Mouse (Mus musculus) adrenal gland, adult 2 months (tissue): ENCODE results near the gene Dynlt1b. TPM values are rescaled to one million over a fixed set of nuclear protein-coding genes. Genes with fewer than 3 reads are reported as not detected.
A peak's percentile ranks its signal among the peaks of the same experiment; 100 is the strongest.
"Not testable (repeated sequence)": the region's sequence is repeated elsewhere in the genome, so short reads cannot be mapped to it uniquely, and the experiment has no call there.

ENCODE experiments used
- DNase-seq: peaks from one replicate; pipeline ENCODE4 v3.0.0; 2021
- long read RNA-seq: library from polyadenylated mRNA; stranded (forward); transcript quantifications from one replicate; pipeline ENCODE4 v2.0.0, GENCODE M21; 2021
- polyA plus RNA-seq: library from polyadenylated mRNA; depleted of rRNA; stranded (reverse); fragments of >200 nt; gene quantifications from 2 replicates; pipeline ENCODE4 v1.2.3, GENCODE M21; 2012; rRNA removed
- total RNA-seq, 2 experiments: library from RNA; stranded (reverse); gene quantifications; 2 replicates each; pipeline ENCODE4 v1.2.3; 2021

Gene Dynlt1b
- 100 to 1,000 TPM; 116 to 142 TPM for total RNA-seq
- 150 and 165 TPM in 2 replicates for polyA plus RNA-seq
- long read RNA-seq, transcript Dynlt1b-201 (5 exons, 771 nt) = major isoform, 22 of 30 reads
- long read RNA-seq, partial matches to known transcripts = 6 of 30 reads
- long read RNA-seq, other reads (novel, unspliced or antisense) = 2 of 30 reads

DNA sequence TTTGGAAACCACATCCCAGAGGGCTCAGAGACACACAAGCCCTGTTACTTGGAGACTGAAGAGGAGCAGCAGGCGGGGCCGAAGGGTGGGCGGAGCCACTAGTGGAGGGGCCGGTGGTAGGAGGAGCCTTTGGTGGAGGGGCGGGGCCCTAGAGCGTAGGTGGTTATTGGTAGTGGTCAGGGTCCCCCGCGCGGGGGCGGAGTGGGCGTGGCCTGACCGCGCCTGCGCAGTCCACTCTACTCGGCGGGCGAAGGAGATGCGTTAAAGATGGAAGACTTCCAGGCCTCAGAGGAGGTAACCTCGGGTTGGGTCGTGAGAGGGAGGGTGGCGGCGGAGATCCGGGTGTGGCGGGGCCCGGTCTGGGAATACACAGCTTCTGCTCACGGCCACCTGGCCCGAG is at the start of gene Dynlt1b:
Gene Dynlt1b (plus strand): TSS at position 168 of the 400 bp plus-strand sequence.
- peak; percentile 100 for DNase-seq

GRCm38 (mm10) chr17:6380182-6380841 is 49.6 kb upstream of the Dynlt1b start:
- DNase-seq = not testable (repeated sequence)

GRCm38 (mm10) chr17:6381071-6381682 is 48.7 kb upstream of the Dynlt1b start:
- not testable (repeated sequence) for DNase-seq

GRCm38 (mm10) chr17:6386927-6387326 is 43.0 kb upstream of the Dynlt1b start:
- not testable (repeated sequence) for DNase-seq

DNA sequence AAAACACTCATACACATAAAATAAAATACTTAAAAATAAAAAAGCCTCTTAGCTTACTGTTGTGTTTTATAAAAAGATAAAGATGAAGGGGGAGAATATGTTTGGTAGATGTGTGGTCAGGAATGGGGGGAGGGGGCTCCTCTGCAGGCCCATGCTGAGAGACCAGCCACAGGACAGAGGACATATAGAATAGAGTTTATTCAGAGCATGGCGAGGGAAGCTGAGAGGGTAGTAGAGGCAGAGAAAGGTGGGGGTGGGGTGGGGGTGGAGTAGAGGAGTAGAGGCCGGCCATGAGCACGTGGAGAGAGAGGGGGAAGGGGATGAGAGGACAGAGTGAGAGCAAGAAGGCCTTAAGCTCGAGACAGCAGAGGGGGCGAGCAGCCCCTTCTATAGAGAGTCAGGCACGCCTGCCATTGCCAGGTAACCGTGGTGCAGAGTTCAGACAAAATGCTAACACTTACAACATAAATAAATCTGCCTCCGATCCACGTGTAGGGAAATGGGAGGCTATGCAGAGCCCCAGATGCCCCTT is 42.5 kb upstream of the Dynlt1b start:
- not testable (repeated sequence) for DNase-seq

DNA sequence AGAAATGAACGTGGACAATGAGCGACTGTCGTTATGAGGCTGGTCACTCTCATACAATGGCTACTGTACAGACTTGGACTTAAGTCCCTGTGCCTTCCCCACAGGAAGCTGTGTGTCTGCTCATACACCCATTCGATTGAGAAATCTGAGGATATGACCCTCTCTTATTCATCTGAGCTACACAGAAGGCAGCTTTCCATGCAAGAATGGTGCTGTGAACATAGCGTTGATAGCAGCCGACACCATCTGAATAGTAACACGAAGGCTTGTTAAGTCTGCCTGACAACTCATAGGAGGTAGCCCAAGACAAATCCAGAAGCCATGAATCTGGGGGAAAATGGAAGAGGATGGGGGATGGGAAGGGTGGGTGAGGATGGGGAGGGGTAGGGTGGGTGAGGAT is 40.4 kb upstream of the Dynlt1b start:
- not testable (repeated sequence) for DNase-seq

DNA sequence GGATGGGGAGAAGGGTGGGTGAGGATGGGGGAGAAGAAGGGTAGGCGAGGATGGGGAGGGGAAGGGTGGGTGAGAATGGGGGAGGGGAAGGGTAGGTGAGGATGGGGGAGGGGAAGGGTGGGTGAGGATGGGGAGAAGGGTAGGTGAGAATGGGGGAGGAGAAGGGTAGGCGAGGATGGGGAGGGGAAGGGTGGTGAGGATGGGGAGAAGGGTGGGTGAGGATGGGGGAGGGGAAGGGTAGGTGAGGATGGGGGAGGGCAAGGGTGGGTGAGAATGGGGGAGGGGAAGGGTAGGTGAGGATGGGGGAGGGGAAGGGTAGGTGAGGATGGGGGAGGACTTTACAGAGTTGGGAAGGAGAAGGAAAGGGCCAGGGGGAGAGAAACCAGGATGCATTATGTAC is 39.2 kb upstream of the Dynlt1b start:
- DNase-seq = not testable (repeated sequence)

DNA sequence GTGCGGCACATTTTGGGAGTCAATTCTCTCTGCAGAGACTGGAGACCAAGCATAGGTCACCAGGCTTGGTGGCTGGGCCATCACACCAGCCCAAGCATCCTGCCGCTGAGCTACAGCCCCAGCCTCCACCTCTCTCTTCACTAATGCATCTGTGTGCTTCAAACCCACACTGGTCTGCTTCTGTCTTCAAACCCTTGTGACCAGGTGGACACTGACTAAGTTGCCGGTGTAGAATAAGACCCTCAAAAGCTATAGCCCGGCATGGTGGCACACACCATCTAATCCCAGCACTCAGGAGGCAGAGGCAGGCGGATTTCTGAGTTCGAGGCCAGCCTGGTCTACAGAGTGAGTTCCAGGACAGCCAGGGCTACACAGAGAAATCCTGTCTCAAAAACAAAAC is 38.2 kb upstream of the Dynlt1b start:
- DNase-seq = not testable (repeated sequence)

DNA sequence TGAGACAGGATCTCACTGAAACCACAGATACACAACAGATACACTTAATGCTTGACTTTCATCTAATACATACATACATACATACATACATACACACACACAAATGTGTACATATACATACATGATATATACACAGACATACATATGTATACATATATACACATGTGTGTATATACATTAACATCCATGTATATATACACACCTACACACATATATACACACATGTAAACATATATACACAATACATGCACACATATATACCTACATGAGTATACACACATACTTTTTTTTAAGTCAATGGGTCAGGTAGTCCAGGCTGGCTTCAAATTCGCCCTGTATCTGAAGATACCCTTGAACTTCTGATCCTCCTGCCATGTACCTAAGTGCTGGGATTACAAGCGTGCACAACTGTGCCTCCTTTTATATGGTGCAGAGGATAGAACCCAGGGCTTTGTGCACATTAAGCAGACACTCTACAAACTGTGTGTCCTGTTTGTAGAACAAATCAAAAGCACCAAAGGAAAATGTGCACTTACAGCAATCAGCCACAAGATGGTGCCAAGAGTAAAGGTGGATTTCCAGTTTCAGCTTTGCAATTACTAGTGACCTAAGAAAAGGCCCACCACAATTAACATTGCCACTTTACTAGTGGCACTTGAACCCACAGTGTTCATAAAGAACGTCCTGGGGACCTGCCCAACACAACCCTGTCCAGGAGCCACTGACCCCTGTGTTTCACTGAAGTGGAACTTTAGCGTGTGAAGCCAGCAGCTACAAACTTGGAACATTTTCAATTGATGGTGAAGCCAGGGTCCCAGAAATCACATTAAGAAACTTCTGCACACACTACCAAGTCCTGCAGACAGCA is 37.2 kb upstream of the Dynlt1b start:
- DNase-seq = not testable (repeated sequence)

DNA sequence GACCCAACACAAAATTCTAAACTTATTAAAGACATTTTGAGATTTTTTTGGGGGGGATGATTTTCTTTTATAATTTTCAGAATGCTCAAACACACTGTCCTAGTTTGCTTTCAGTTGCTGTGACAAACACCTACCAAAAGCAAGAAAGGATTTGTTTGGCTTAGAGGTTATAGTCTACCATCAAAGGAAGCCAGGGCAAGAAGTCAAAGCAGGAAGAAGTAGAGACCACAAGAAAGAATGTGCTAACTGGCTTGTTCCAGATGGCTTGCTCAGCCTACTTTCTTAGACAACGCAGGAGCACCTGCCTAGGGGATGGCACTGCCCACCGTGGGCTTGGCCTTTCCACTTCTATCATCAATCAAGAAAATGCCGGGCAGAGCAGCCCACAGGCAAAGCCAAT is 31.8 kb upstream of the Dynlt1b start:
- not testable (repeated sequence) for DNase-seq

DNA sequence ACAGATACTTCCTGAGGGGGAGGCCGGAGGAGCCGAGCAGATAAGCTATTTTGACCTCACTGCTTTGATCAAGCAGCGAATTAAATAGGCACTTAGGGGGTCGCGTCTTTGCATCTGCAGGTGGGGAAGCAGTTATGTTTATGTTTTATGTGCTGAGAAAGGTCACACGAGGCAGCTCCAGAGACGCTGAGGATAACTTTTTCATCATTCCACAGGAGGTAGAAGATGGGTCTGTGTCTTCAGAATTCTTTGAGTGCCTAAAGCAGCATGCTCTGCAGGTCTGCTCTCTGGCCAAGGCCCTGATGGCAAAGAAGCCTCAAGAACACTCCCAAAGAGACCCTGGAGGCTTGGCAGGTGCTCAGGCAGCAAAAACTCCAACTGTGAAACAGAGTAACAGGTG is 31.1 kb upstream of the Dynlt1b start:
- DNase-seq = not testable (repeated sequence)

GRCm38 (mm10) chr17:6399281-6400096 is 30.4 kb upstream of the Dynlt1b start:
- DNase-seq = not testable (repeated sequence)

DNA sequence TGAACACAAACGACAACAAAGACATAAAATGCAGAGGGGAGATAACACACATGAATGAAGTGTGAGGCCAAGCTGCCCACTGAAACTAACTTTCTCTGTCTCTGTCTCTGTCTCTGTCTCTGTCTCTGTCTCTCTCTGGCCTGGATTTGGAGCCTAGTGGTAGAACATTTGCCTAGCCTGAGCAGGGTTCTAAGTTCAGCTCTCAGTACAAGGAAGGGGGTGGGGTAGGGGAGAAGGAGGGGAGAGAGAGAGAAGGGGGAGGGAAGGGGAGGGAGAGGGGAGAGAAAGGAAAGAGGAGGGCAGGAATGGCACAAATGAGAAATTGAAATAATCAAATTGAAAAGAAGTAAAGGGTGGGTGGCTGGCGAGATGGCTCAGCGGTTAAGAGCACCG is 29.8 kb upstream of the Dynlt1b start:
- DNase-seq = not testable (repeated sequence)

- not testable (repeated sequence) for DNase-seq
Observed at GRCm38 (mm10) chr17:6404493-6404892, 25.4 kb upstream of the Dynlt1b start.

- DNase-seq = peak; percentile 53
Observed at GRCm38 (mm10) chr17:6406972-6407371, 22.9 kb upstream of the Dynlt1b start.

DNA sequence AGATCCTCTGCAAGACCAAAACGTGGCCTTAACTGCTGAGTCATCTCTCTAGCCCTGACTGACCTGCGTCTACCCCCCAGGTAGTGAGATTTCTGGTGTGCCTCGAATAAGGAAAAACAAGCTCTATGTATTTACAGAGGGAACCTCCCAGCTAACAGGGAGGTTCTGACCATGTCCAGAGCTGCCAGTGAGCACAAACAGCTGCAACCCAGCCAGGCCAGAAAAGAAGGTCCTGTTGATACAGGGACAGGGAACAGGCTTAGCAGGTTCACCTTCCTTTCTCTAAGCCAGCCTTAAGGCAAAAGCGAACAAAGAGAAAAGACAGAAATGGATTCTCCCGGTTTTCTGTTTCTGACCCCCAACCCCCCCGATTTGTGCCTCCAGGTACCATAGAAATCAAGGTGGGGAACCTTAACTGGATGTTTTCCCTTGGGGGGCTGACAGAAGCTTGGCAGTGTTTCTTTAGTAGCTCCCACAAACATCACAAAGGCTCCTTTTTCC is 19.1 kb upstream of the Dynlt1b start:
- DNase-seq = not testable (repeated sequence)

DNA sequence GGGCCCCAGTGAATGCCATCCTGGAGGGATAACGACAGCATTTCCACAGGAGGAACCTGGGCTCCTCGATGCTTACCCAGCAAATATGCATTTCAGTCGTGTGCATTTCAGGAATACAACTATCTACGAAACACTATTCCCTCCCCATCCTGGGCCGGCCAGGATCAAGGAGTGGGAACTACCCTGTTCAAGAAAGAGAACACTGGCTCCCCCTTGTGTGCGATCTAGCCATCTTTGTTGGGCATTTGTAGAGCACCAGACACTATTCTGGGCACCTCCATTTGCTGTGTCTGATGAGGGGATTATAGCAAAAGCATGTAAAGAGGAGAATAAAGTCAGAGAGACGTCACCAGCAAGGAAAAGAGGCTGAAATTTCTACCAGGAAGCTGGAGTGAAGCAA is 12.8 kb upstream of the Dynlt1b start:
- DNase-seq = not testable (repeated sequence)

DNA sequence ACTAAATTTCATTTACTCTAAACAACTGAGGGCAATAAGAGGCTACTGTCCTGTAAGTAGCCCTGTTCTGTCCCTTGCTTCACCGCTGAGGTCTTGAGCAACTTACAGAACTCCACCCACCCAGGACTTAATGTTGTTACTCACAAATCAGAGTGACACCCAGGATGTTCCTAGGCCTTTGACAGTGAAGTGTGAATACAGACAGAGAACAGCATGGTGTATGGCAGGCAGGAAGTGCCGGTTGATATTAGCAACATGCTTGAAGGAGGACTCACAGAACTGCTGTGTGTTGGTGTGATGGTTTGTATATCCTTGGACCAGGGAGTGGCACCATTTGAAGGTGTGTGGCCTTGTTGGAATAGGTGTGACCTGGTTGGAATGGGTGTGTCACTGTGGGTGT is 9.4 kb upstream of the Dynlt1b start:
- DNase-seq = not testable (repeated sequence)

GRCm38 (mm10) chr17:6421547-6422326 is 8.2 kb upstream of the Dynlt1b start:
- not testable (repeated sequence) for DNase-seq

DNA sequence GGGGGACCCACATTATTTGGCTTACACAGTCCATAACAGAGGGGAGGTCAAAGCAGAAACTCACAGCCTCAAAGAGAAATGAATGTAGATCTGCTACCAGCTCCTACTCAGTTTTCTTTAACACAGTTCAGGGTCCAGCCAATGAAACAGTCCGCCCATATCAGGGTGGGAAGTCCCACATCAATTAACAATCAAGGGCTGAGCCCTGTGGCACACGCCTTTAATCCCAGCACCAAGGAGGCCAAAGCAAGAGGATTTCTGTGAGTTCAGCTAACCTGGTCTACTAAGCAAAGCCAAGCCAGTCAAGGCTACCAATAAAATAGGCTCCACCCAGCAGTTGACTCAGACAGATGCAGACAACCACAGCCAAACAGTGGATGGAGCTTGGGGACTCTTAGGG is 7.5 kb upstream of the Dynlt1b start:
- not testable (repeated sequence) for DNase-seq
